ENCODE assay signal across 9 mouse cellular contexts in the genomic region with DNA sequence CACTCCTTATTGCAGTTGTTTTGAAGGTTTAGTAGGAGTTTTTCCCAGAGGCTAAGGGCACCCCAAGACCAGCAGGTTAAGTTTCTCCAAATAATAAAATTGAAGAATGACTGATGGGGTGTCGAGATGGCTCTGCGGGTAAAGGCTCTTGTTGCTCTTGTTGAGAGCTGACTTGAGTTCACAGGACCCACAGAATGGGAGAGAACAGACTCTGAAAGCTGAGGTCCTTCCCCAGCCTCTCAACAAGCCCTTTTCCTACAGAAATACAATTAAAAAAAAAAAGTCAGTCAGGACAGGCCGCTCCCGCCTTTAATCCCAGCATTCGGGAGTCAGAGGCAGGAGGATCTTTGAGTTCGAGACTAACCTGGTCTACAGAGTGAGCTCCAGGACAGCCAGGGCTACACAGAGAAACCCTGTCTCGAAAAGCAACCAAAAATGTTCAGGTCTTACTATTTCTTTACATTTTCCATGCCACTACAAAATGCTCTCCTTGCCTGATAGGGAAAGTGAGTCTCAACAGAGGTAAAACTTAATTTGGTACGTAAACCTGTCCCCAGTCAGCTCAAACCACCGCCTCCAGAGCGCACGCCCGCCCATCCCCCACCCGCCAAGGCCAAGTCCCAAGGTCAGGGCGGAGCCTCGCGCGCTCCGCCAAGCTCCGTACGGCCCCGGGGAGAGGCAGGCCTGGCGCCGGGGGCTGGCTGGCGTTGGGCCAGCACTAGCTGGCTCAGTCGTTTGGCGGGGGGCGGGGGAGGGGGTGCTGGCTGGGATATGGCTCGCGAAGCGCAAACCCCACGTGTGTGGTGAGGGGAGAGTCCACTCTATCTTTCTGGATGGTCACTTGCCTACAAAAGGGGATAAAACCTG. TPM values are rescaled to one million over a fixed set of nuclear protein-coding genes. Genes with fewer than 3 reads are reported as not detected.
DNase-seq lines count a peak whose midpoint lies in the region; ATAC-seq lines count a peak whose summit lies in the region.
"Had no signal": no experiment of that assay in that cellular context is flagged by ENCODE, and none has a peak within 500 bp of the region (broad histone marks: within the 10 kb centered on the region; RNA-seq: fewer than 3 reads in every experiment).

No protein-coding gene starts in this region.

- WGBS in liver, embryonic 15.5 days (ENCODE audit: insufficient replicate concordance), result 3% methylated on average over 31 of the region's 31 CpGs
- WGBS in neural tube, embryonic 14.5 days, result 6% methylated on average over 31 of the region's 31 CpGs

- H3K4me3 ChIP-seq in liver, embryonic 15.5 days (replicated peaks), result peak overlapping the region; percentile 49
- H3K4me3 ChIP-seq in neural tube, embryonic 14.5 days (ENCODE audit: low read depth, low read length), result no peak overlapping the region

- ATAC-seq in liver, embryonic 15.5 days (ENCODE audit: insufficient read depth), result peak; percentile 35
- ATAC-seq in neural tube, embryonic 14.5 days (ENCODE audit: low read depth), result no peak
- no peak for ATAC-seq in megakaryocyte progenitor cell, adult 5-6 weeks (replicated peaks; ENCODE audit: poor library complexity)

- H3K36me3 ChIP-seq in liver, embryonic 15.5 days (replicated peaks), result no peaks in the 10 kb centered on the region
- H3K36me3 ChIP-seq in neural tube, embryonic 14.5 days (ENCODE audit: control insufficient read depth, insufficient read depth, low read length), result no peaks in the 10 kb centered on the region

- DNase-seq in R1 (ENCODE audit: low read depth, low spot score), result peak; percentile 80
- DNase-seq in cerebellum, adult 8-10 months, result peak; percentile 69
- peak; percentile 81 for DNase-seq in forelimb bud, embryonic 11.5 days (ENCODE audit: low read depth, low spot score)
- DNase-seq in induced T-regulatory cell, adult 2 months (ENCODE audit: low read depth), result peak; percentile 94
- DNase-seq in thymus, postnatal 25 days, result peak; percentile 83

- H3K27ac ChIP-seq in liver, embryonic 15.5 days (replicated peaks), result peak overlapping the region; percentile 95
- H3K27ac ChIP-seq in neural tube, embryonic 14.5 days (ENCODE audit: low read depth, low read length), result peak overlapping the region; percentile 6; the same call in 1 of the 2 replicates

- peak overlapping the region; percentile 87 for H3K4me2 ChIP-seq in liver, embryonic 15.5 days
- peak overlapping the region; percentile 41 for H3K4me2 ChIP-seq in neural tube, embryonic 14.5 days (ENCODE audit: low read depth, low read length)

- no peaks in the 10 kb centered on the region for H3K9me3 ChIP-seq in liver, embryonic 15.5 days (replicated peaks)
- H3K9me3 ChIP-seq in neural tube, embryonic 14.5 days (ENCODE audit: control insufficient read depth, low read length), result no peaks in the 10 kb centered on the region

- peaks cover 13% of the 10 kb centered on the region; the same call in 1 of the 2 replicates for H3K27me3 ChIP-seq in liver, embryonic 15.5 days
- no peaks in the 10 kb centered on the region for H3K27me3 ChIP-seq in neural tube, embryonic 14.5 days (ENCODE audit: control insufficient read depth, insufficient read depth, low read length)

- peak overlapping the region; percentile 74 for H3K9ac ChIP-seq in liver, embryonic 15.5 days
- H3K9ac ChIP-seq in neural tube, embryonic 14.5 days (replicated peaks; ENCODE audit: low read depth, low read length), result 0 out of 2 replicates have a peak overlapping the region, but pooled peaks have one; percentile 28

- H3K4me1 ChIP-seq in liver, embryonic 15.5 days (replicated peaks), result peaks cover 82% of the 10 kb centered on the region
- H3K4me1 ChIP-seq in neural tube, embryonic 14.5 days (ENCODE audit: control insufficient read depth, insufficient read depth, low read length), result peaks cover 38% of the 10 kb centered on the region

RNA-seq across cellular contexts. Expression of a gene that starts 2.5 kb away (rescaled TPM):
- polyA plus RNA-seq in liver, embryonic 15.5 days (2015; fragmentation: Nextera tagmentation; extraction: Ambion mirVana), result 23.7 and 26.1 TPM in 2 replicates
- polyA plus RNA-seq in neural tube, embryonic 14.5 days (2014; fragmentation: Nextera tagmentation; extraction: Ambion mirVana), result 115 and 119 TPM in 2 replicates
- 16.1 and 29.1 TPM in 2 replicates for total RNA-seq in megakaryocyte progenitor cell, adult 5-6 weeks (2015)
- total RNA-seq in megakaryocyte progenitor cell, adult 5-6 weeks (2017), result 19.8 and 21.0 TPM in 2 replicates

RNA-seq across cellular contexts. Expression of a gene that starts 7.0 kb away (rescaled TPM):
- polyA plus RNA-seq in liver, embryonic 15.5 days (2015; fragmentation: Nextera tagmentation; extraction: Ambion mirVana), result 0.01 and 0.02 TPM in 2 replicates
- 0.13 TPM in 1 of 2 replicates, not detected in the other for polyA plus RNA-seq in neural tube, embryonic 14.5 days (2014; fragmentation: Nextera tagmentation; extraction: Ambion mirVana)
- total RNA-seq in megakaryocyte progenitor cell, adult 5-6 weeks (2015), result 0.07 TPM in 1 of 2 replicates, not detected in the other
- total RNA-seq in megakaryocyte progenitor cell, adult 5-6 weeks (2017), result not detected in 2 replicates

RNA-seq across cellular contexts. Expression of a gene that starts 22.1 kb away (rescaled TPM):
- polyA plus RNA-seq in liver, embryonic 15.5 days (2015; fragmentation: Nextera tagmentation; extraction: Ambion mirVana), result 0.13 and 0.35 TPM in 2 replicates
- polyA plus RNA-seq in neural tube, embryonic 14.5 days (2014; fragmentation: Nextera tagmentation; extraction: Ambion mirVana), result not detected in 2 replicates
- total RNA-seq in megakaryocyte progenitor cell, adult 5-6 weeks (2015), result not detected in 2 replicates
- 0.12 TPM in 1 of 2 replicates, not detected in the other for total RNA-seq in megakaryocyte progenitor cell, adult 5-6 weeks (2017)
- total RNA-seq: layer of hippocampus, postnatal 25 days had no signal

RNA-seq across cellular contexts. Expression of a gene that starts 23.2 kb away (rescaled TPM):
- 148 and 155 TPM in 2 replicates for polyA plus RNA-seq in liver, embryonic 15.5 days (2015; fragmentation: Nextera tagmentation; extraction: Ambion mirVana)
- polyA plus RNA-seq in neural tube, embryonic 14.5 days (2014; fragmentation: Nextera tagmentation; extraction: Ambion mirVana), result 193 and 194 TPM in 2 replicates
- 121 and 125 TPM in 2 replicates for total RNA-seq in megakaryocyte progenitor cell, adult 5-6 weeks (2015)
- total RNA-seq in megakaryocyte progenitor cell, adult 5-6 weeks (2017), result 214 and 249 TPM in 2 replicates

RNA-seq across cellular contexts. Expression of a gene that starts 27.3 kb away (rescaled TPM):
- polyA plus RNA-seq in liver, embryonic 15.5 days (2015; fragmentation: Nextera tagmentation; extraction: Ambion mirVana), result 1.4 and 1.9 TPM in 2 replicates
- polyA plus RNA-seq in neural tube, embryonic 14.5 days (2014; fragmentation: Nextera tagmentation; extraction: Ambion mirVana), result 0.10 and 0.27 TPM in 2 replicates
- 0.39 TPM in 1 of 2 replicates, not detected in the other for total RNA-seq in megakaryocyte progenitor cell, adult 5-6 weeks (2015)
- total RNA-seq in megakaryocyte progenitor cell, adult 5-6 weeks (2017), result not detected in 2 replicates
